Mouse (Mus musculus) hindbrain, embryonic 16.5 days (tissue): Measurements from ENCODE around the gene Smim24. TPM values are rescaled to one million over a fixed set of nuclear protein-coding genes. Genes with fewer than 3 reads are reported as not detected.
A peak's percentile ranks its signal among the peaks of the same experiment; 100 is the strongest.

ENCODE experiments used
- ATAC-seq: fragments of 200-750 bp; cut with Nextera tagmentation; 2 replicates; pipeline ENCODE4 v1.8.0; 2017; ENCODE audit warnings: moderate TSS enrichment, moderate library complexity
- H3K27ac ChIP-seq: fragments of 300-500 bp; sonication (generic); 2 replicates; pipeline ENCODE4 v1.5.1; 2014; ENCODE audit warnings: low read depth, mild to moderate bottlenecking, control low read depth, low read length, moderate library complexity
- H3K27me3 ChIP-seq: fragments of 300-500 bp; sonication (generic); replicated peaks from 2 replicates; pipeline ENCODE4 v1.6.1; 2014; ENCODE audit warnings: low read length; ENCODE audit not compliant: control insufficient read depth, insufficient read depth
- H3K36me3 ChIP-seq: fragments of 300-500 bp; sonication (generic); 2 replicates; pipeline ENCODE4 v1.6.1; 2014; ENCODE audit warnings: mild to moderate bottlenecking, low read length, moderate library complexity, mixed read lengths; ENCODE audit not compliant: control insufficient read depth, insufficient read depth
- H3K4me1 ChIP-seq: fragments of 300-500 bp; sonication (generic); 2 replicates; pipeline ENCODE4 v1.6.1; 2014; ENCODE audit warnings: low read depth, low read length; ENCODE audit not compliant: control insufficient read depth, insufficient read depth
- H3K4me2 ChIP-seq: fragments of 300-500 bp; sonication (generic); 2 replicates; pipeline ENCODE4 v1.6.1; 2014; ENCODE audit warnings: mild to moderate bottlenecking, low read length, control low read depth, moderate library complexity
- H3K4me3 ChIP-seq: fragments of 300-500 bp; sonication (generic); 2 replicates; pipeline ENCODE4 v1.5.1; 2014; ENCODE audit warnings: mild to moderate bottlenecking, low read length, control low read depth, moderate library complexity
- H3K9ac ChIP-seq: fragments of 300-500 bp; sonication (generic); 2 replicates; pipeline ENCODE4 v1.6.1; 2014; ENCODE audit warnings: low read depth, mild to moderate bottlenecking, control low read depth, low read length, moderate library complexity
- H3K9me3 ChIP-seq: fragments of 300-500 bp; sonication (generic); 2 replicates; pipeline ENCODE4 v1.6.1; 2014; ENCODE audit warnings: mild to moderate bottlenecking, low read length, moderate library complexity; ENCODE audit not compliant: control insufficient read depth
- WGBS: fragments of 180-500 bp; shearing (Covaris S2); extraction: QIAGEN DNeasy Blood & Tissue Kit; methylation state at CpG from one replicate; pipeline ENCODE4 v1.1.7; 2014; 5-methylcytosine and 5-hydroxymethylcytosine counted together
- polyA plus RNA-seq: library from polyadenylated mRNA; unstranded; fragments of >200 nt; fragmentation: Nextera tagmentation; extraction: Ambion mirVana; gene quantifications from 2 replicates; pipeline ENCODE4 v1.2.1, GENCODE M21; 2015

Gene Smim24
- polyA plus RNA-seq, 1 experiment from 2014 or later: 1.6 TPM

- H3K4me2 ChIP-seq: no peak overlapping the region
- no peak overlapping the region for H3K4me3 ChIP-seq
- no peaks in the 10 kb centered on the region for H3K9me3 ChIP-seq
- H3K36me3 ChIP-seq: peaks cover 27% of the 10 kb centered on the region
- peaks cover 39% of the 10 kb centered on the region for H3K4me1 ChIP-seq
- peak overlapping the region; percentile 27; the same call in 1 of the 2 replicates for H3K9ac ChIP-seq
- no peak overlapping the region; the same call in 1 of the 2 replicates for H3K27ac ChIP-seq
- ATAC-seq: no peak
- 37% methylated on average over 10 of the region's 10 CpGs for WGBS
- H3K27me3 ChIP-seq: no peaks in the 10 kb centered on the region
Measured at GRCm38 (mm10) chr10:81403511-81403910, 10.7 kb downstream of the Smim24 start.

DNA sequence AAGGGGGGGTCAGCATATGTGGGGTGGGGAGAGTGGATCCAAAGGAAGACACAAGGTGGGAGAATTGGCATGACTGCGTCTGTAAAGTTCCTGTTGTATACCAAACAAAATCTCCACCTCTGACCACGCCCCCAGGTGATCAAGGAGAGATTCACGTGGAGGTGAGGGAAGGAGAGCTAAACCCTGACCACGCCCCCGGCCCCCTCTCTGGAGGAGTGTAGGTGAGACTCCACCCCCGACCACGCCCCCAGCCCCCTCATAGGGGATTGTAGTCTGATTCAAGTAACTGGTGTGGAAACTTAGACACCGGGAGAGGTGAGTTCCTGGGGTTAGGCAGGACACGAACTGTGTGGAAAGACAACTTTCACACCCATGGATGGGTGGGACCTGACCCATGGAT is 11.2 kb downstream of the Smim24 start:
- H3K9ac ChIP-seq: no peak overlapping the region
- WGBS: 32% methylated on average over 9 of the region's 9 CpGs
- peaks cover 39% of the 10 kb centered on the region for H3K4me1 ChIP-seq
- no peak overlapping the region for H3K27ac ChIP-seq
- H3K36me3 ChIP-seq: peaks cover 27% of the 10 kb centered on the region
- no peak overlapping the region for H3K4me3 ChIP-seq
- no peaks in the 10 kb centered on the region for H3K9me3 ChIP-seq
- no peak overlapping the region for H3K4me2 ChIP-seq
- no peak for ATAC-seq
- peaks cover 3% of the 10 kb centered on the region; the same call in 1 of the 2 replicates for H3K27me3 ChIP-seq

GRCm38 (mm10) chr10:81404720-81405119 is 11.9 kb downstream of the Smim24 start:
- Histone ChIP-seq H3K9ac (peak overlapping the region; percentile 35), H3K36me3 (peaks cover 27% of the 10 kb centered on the region), H3K4me2 (no peak overlapping the region), H3K4me1 (peaks cover 39% of the 10 kb centered on the region), H3K9me3 (no peaks in the 10 kb centered on the region), H3K27me3 (peaks cover 3% of the 10 kb centered on the region; the same call in 1 of the 2 replicates), H3K27ac (no peak overlapping the region), H3K4me3 (no peak overlapping the region)
- ATAC-seq: no peak
- WGBS: 61% methylated on average over 17 of the region's 18 CpGs

DNA sequence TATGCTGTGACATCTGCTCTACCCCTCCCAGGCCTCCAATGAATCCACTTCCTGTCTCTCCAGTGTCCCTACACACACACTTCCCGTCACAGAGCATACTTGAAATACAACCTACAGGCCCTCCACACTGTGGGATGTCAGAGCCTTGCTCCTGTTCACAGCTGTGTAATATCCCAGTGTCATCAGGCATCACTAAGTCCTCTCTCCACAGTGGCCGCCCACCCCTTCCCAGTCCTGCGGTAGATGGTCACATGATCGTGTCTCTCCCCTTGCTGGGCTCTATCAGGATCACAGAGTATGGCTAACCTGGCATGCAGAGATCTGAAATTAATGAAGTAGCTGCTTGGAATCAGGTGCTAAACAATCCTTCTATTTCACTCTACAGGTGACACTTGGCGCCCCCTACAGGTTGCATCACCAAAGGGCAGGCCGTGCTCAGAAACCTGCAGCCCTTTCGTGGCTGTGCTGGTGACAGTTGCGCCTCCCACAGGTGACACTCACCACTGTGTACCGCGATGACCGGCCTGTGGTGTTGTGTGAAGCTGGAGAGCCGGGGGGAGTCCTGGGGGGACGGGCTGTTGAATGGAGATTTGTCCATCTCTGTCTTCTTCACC is 12.8 kb downstream of the Smim24 start:
- H3K4me2 ChIP-seq: no peak overlapping the region
- no peak overlapping the region for H3K4me3 ChIP-seq
- no peak overlapping the region for H3K9ac ChIP-seq
- no peak overlapping the region for H3K27ac ChIP-seq
- peaks cover 40% of the 10 kb centered on the region for H3K4me1 ChIP-seq
- H3K27me3 ChIP-seq: peaks cover 3% of the 10 kb centered on the region; the same call in 1 of the 2 replicates
- whole genome bisulfite sequencing: 49% methylated on average over 13 of the region's 13 CpGs
- peaks cover 21% of the 10 kb centered on the region for H3K36me3 ChIP-seq
- no peaks in the 10 kb centered on the region for H3K9me3 ChIP-seq
- no peak for ATAC-seq

- H3K4me3 ChIP-seq: no peak overlapping the region
- H3K4me1 ChIP-seq: peaks cover 42% of the 10 kb centered on the region
- H3K9ac ChIP-seq: no peak overlapping the region
- no peak for ATAC-seq
- H3K36me3 ChIP-seq: peaks cover 21% of the 10 kb centered on the region
- peak overlapping the region; percentile 29 for H3K4me2 ChIP-seq
- no peaks in the 10 kb centered on the region for H3K9me3 ChIP-seq
- 29% methylated on average over 24 of the region's 24 CpGs for WGBS
- H3K27me3 ChIP-seq: peaks cover 3% of the 10 kb centered on the region; the same call in 1 of the 2 replicates
- peak overlapping the region; percentile 26; the same call in 1 of the 2 replicates for H3K27ac ChIP-seq
Measured at GRCm38 (mm10) chr10:81406504-81407440, 13.9 kb downstream of the Smim24 start.

GRCm38 (mm10) chr10:81407539-81408423 is 14.9 kb downstream of the Smim24 start:
- WGBS: 24% methylated on average over 31 of the region's 31 CpGs
- Histone ChIP-seq H3K36me3 (peaks cover 21% of the 10 kb centered on the region), H3K4me3 (no peak overlapping the region), H3K9me3 (no peaks in the 10 kb centered on the region), H3K27me3 (peaks cover 3% of the 10 kb centered on the region; the same call in 1 of the 2 replicates), H3K4me2 (peak overlapping the region; percentile 29), H3K9ac (no peak overlapping the region), H3K4me1 (peaks cover 40% of the 10 kb centered on the region), H3K27ac (peak overlapping the region; percentile 26; the same call in 1 of the 2 replicates)
- ATAC-seq: 0 out of 2 replicates have a peak, but pooled peaks have one; percentile 2

- Histone ChIP-seq H3K36me3 (peaks cover 21% of the 10 kb centered on the region), H3K9ac (no peak overlapping the region), H3K27me3 (peaks cover 3% of the 10 kb centered on the region; the same call in 1 of the 2 replicates), H3K4me2 (no peak overlapping the region), H3K27ac (no peak overlapping the region), H3K4me1 (peaks cover 36% of the 10 kb centered on the region), H3K9me3 (no peaks in the 10 kb centered on the region), H3K4me3 (no peak overlapping the region)
- ATAC-seq: no peak
- WGBS: 50% methylated on average over 13 of the region's 13 CpGs
Measured at GRCm38 (mm10) chr10:81408424-81408729, 15.5 kb downstream of the Smim24 start.

GRCm38 (mm10) chr10:81408871-81409291 is 16.0 kb downstream of the Smim24 start:
- peak overlapping the region; percentile 29 for H3K27ac ChIP-seq
- H3K36me3 ChIP-seq: peaks cover 21% of the 10 kb centered on the region
- no peak overlapping the region for H3K4me3 ChIP-seq
- no peaks in the 10 kb centered on the region for H3K9me3 ChIP-seq
- no peak overlapping the region for H3K4me2 ChIP-seq
- no peak for ATAC-seq
- H3K27me3 ChIP-seq: peaks cover 3% of the 10 kb centered on the region; the same call in 1 of the 2 replicates
- H3K4me1 ChIP-seq: peaks cover 37% of the 10 kb centered on the region
- no peak overlapping the region for H3K9ac ChIP-seq
- 19% methylated on average over 9 of the region's 9 CpGs for WGBS
